Mouse (Mus musculus) natural killer cell, adult 2 months (primary cell): ENCODE data around the gene Lrrc8d.

Source experiments
- DNase-seq, 2 experiments: peaks; one replicate each; pipeline ENCODE4 v3.0.0; 2022; ENCODE audit warnings: low spot score in 2 of 2

The Lrrc8d gene

GRCm38 (mm10) chr5:105699141-105700069, at the start of gene Lrrc8d:
Gene Lrrc8d (plus strand): TSS chr5:105699969.
- peak; percentile 72 to 83 for DNase-seq

DNA sequence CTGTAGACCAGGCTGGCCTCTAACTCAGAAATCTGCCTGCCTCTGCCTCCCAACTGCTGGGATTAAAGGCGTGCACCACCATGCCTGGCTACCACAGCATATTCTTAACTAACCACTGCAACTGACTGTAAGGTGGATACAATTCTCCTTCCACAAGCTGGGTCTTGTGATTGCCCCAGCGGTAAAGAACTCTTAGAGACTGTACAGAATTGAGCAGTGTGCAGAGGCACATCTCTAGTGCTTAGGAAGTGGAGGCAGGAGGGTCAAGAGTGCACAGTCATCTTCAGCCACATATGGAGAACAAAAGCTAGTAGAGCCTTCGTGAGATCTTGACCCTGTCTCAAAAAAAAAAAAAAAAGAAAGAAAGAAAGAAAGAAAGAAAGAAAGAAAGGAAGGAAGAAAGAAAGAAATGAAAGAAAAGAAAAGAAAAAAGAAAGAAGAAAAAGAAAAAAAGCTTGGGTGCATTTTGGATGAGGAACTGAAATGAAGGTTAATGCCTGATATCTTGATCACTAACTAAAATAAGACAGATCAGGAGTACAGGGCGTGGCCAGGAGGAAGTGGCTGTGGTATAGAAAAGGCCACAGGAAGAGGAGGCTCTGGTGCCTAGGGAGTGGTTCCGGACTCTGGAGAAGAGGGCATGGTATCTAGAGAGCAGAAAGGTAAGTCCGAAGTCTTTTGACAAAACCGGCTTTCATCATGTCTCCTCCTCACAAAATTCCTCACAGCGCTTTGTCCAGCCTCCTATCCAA, 48.9 kb upstream of the Lrrc8d start:
- peak; percentile 58 to 59 for DNase-seq

GRCm38 (mm10) chr5:105651561-105651991, 48.2 kb upstream of the Lrrc8d start:
- DNase-seq = peak; percentile 56 to 62

DNA sequence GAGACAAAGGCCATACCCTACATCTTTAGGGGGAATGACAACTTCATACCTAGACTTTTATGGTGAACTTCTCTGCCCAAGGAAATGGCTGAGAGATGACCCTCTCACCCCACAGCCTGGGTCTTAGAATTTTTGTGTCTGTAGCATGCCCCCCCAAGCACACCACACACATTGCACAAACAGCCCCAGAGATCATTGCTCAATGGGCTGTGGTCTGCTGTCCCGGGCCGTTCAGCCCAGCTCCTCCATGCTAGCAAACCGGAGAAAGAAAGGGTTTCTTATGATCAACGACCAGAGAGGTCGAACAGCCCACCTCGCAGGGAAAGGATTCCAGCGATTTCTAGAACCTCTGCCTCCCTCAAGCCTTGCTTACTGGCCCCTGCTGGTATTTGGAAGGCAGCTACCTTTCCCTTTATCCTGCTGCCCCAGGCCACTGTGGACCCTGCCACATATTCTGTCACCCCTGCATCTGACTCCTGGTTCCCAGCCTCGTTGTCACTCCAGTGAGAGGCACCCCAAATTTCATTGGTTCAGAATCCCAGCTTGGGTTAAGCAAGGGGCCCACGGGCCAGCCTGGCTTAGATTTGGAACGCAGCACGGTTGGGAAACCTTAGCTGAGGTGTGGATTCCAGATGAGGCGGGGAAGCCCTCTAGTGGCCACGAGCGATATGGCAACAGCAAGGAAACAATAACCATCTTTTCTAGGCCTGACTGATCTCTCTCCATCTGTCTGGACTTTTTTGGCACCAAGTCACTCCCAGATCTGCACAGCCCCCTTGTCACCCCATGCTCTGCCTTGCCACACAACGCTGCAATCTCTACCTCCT, 45.3 kb upstream of the Lrrc8d start:
- peak; percentile 72 to 82 for DNase-seq

DNA sequence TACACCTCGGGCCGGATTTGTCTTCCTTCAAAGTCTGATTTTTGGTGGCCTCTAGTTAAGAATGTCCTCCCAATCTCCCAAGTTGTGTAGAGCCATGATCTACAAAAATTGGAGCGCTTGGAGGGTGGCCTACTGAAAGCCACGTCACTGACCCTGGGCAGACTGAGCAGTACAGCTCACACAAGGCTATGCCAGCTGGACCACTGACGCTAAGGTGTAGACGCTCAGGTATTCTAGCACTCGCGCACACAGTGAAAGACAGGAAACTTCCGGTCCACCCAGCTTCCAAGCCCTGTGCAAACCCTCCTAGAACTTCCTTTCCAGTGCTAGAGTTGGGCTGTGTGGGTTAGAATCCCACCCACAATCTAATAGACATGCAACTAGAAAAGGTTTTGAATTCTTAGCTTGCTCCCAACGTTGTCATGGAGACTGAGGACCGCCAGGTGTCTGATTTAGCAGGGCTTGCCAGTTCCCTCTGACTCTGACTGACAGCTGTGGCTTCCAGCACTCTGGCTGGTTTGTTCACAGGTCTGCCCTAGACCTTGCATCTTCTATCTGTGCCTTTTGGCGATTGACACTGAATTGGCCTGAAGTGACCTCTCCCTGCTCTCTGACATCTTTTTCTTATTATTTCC, 44.6 kb upstream of the Lrrc8d start:
- no peak for DNase-seq

DNA sequence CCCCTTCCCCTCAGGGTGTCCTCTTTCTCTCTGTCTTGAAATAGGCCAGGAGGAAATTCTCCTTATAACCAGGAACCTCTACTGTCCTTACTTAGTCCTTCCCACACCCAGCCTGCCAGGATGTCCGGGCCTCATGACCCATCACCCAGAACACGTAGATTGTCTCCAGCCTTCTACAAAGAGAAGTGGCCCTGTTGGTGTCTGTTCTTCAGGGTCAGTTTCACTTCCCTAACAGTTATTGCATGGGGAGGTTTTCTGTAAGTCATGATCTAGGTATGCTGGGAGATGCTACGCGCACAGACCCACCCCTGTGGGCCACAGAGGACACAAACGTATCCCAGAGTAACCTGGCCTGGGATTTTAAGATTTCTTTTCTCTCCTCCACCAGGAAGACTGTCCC, 37.9 kb upstream of the Lrrc8d start:
- peak in 1 of 2 experiments; percentile 64 for DNase-seq

DNA sequence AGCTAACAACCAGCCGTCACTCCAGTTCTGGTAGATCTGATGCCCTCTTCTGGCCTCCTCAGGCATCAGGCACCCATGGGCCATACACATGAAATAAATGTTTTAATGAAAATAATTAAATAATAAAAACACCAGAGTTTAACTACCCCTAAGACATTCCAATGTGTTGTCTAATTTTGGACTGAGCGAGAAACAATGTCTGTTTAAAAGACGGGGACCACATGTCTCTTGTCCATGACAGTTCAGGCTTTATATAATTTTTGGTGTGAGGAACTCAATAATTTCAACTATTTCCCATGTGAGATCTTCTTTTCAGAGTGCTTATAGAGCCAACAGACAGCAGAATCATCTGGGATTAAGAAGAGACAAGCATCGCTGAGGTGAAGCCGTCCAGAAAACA, 32.8 kb upstream of the Lrrc8d start:
- no peak for DNase-seq

DNA sequence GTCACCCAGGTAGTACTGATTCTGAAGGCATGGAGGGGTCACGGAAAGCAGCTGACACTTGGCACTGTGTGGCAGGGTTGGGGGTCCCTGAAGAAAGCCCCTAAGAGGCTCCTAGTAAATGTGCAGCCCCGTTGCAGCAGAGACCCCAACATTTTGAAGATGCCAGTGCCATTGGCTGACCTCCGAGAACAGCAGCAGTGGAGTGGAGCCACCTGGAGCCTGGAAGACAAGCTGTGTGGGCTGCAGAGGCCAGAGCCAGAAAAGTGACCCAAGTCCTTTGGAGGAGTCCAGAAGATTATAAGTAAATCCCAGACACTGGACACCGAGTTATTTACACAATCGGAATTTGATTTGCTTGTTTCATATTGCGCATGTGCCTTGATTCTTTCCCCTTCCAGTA, 32.4 kb upstream of the Lrrc8d start:
- DNase-seq = no peak

DNA sequence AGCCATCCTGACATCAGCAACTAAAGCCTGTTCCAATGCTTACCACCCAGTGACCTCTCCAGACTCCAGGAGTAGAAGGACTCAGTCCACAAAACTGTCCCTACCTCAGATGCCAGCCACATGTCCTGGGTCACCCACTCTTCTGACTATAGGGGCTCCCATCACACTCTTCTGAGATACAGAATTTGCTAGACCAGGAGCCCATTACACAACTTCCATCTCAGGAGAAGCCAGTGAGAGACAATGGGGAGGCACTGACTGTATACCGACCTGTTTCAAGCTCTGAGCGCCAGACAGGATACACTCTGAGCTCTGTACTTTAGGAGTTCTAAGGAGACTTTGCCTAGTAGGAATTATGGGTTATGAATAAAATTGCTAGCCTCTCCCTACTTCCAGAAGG, 30.7 kb upstream of the Lrrc8d start:
- DNase-seq = no peak

DNA sequence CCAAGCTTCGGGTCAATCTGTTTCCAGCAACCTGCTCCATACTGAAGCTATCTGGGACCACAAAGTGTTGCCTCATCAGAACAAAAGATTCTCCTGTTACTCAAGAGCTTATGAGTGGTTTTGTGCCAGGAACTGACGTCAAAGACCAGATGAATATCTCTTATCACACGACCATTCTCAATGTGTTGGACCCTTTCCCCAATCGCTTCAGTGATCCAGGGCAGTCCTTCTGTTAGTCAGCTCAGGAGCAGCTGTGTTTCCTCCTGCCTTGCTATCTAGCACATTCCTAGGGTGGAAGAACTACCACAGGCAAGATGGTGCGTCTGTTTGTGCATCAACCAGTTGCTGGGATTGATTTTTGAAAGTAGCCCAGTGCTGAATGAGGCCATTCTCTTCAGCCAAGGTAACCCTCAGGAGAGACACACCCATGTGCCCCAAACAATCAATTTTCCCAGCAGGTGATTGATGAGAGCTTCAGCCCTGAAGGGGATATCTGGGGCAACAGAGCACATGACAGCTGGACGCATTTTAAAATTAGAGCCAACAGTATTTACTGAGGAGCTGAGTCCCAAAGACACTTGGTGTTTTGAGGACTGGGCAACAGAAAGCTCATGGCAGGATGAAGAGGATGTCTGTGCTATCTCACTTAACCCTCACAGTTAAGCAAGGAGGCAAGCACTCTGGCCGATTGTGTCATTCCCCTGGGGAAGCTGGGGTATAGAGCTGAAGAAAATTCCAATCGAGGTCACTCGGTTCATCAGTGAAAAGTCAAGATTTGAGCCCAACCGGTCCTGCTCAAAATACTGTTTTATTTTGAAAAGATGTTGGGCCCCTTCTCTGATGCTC, 30.0 kb upstream of the Lrrc8d start:
- no peak for DNase-seq

DNA sequence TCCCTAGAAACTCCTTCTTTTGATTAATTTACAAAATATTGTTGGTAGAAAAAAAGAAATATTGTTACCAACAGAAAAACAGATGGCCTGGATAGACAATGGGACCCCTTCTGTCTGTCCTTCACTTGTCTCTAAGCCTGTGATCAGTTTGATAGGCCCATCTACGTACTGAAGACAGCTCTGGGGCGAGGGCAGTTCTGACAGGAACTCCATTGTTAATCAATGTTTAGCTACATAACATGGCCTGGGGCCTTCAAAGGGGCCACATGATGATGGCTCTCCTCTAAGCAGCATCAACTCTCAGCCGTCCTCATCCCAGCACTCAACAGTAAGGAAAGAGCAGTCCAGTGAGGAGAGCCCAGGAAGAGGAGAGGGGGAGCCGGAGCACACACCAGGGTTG, 27.4 kb upstream of the Lrrc8d start:
- DNase-seq = no peak

GRCm38 (mm10) chr5:105675511-105675910, 24.3 kb upstream of the Lrrc8d start:
- no peak for DNase-seq

DNA sequence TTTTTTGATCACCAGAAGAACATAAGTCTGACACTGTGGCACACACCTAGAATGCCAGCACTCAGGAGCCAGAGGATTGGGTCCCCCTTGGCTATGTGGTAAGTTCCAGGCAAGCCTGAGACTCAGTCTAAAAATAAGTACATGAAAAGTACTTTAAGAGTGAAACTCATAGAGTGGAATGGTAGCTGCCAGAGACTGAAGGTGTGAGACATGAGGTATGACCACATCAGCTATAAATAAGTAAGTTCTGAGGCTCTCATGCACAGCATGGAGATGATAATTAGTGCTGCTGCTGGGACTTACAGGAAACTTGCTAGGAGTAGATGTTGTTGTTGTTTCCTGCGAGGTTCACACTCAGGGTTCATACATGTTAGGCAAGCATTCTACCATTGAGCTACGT, 22.7 kb upstream of the Lrrc8d start:
- no peak for DNase-seq

GRCm38 (mm10) chr5:105678243-105678642, 21.5 kb upstream of the Lrrc8d start:
- DNase-seq = no peak

DNA sequence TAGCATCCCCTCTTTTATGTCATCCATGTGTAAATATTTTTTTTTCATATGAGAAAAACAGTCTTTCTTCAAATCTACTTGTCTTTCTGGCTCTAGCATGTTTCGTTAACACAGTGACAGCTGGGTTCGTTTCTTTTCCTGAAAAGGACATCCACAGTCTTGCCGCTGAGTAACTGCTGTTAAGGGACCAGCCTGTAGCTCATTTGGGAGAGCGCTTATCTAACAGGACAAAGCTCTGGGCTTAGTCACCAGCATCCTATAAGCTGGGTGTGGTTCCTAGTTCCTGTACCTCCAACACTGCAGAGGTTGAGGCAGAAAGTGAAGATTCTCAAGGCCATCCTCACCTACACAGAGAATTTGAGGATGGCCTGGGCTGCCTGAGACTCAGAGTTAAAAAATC, 20.5 kb upstream of the Lrrc8d start:
- no peak for DNase-seq

GRCm38 (mm10) chr5:105679921-105680843, 19.6 kb upstream of the Lrrc8d start:
- peak in 1 of 2 experiments; percentile 46 for DNase-seq

- peak in 1 of 2 experiments; percentile 31 for DNase-seq
Observed at GRCm38 (mm10) chr5:105682143-105682611, 17.6 kb upstream of the Lrrc8d start.

DNA sequence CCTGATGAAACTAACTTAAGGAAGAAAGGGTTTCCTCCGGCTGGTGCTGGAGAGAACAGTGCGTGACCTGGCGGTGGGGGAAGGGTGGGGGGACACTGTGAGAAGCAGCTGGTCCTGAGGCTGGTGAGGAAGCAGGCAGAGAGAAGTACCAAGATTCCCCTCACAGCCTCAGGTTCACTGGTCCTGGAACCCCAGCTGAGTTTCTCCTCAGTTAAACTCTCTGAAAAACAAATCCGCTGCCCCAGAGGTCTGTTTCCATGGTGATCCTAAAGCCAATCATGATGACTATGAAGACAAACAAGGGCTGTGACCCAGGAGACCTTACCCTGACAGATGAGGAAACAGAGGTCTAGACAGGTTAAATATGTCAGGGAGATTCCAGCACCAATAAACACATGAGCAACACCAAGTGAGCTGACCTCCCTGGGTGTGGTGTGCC, 15.8 kb upstream of the Lrrc8d start:
- peak in 1 of 2 experiments; percentile 73 for DNase-seq
